Mouse (Mus musculus) cerebellum, adult 2 months (tissue): ENCODE data around the gene Zfp36.

Experiments used
- CTCF ChIP-seq: fragments of 200-500 bp; IDR thresholded peaks from 2 replicates; pipeline ENCODE4 v1.5.1; 2011; ENCODE audit warnings: low read depth, mild to moderate bottlenecking, control low read depth, low read length, moderate library complexity, borderline replicate concordance; ENCODE audit not compliant: insufficient read depth
- POLR2A ChIP-seq: fragments of 200-500 bp; IDR thresholded peaks from 2 replicates; pipeline ENCODE4 v1.6.1; 2011; ENCODE audit warnings: low read length, control low read depth, borderline replicate concordance; ENCODE audit not compliant: insufficient read depth

DNA sequence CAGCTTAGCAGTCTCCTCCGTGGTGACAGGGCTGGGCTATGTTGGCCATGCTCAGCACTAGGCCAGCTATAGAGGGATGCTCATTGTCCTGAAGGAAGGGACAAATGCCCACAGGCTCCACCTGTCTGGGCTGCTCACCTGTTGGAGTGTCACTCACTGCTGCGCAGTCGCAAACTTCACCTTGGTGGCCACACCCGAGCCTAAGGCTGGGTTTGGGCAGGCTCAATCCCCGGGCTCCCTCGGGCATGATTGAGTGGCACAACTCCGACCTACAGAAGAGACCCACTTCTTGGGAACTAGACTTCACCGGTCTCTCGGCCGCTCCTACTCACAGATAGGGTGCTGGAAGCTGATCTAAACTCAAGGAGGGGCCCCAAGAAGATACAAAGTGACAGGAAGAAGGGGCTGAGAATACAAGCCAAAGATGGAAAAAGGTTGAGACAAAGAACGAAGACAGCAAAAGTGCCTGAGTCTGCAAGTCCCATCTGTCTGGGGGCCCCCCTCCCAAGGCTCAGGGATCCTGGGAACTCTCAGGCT is 9.0 kb downstream of the Zfp36 start:
- TF ChIP-seq CTCF, result no peak
- no peak for TF ChIP-seq POLR2A
